Mouse (Mus musculus) liver, embryonic 14.5 days (tissue): ENCODE measurements around the gene Itfg2.

Experiments used
- CTCF ChIP-seq: IDR thresholded peaks from 2 replicates; pipeline ENCODE4 v1.5.1; 2016; ENCODE audit warnings: antibody characterized with exemption, low read depth, control low read depth
- EP300 ChIP-seq: IDR thresholded peaks from 2 replicates; pipeline ENCODE4 v1.6.1; 2016; ENCODE audit warnings: antibody characterized with exemption, low read depth

GRCm38 (mm10) chr6:128376371-128377085 is 48.2 kb downstream of the Itfg2 start:
- TF ChIP-seq EP300 (no peak), CTCF (no peak)
